Mouse (Mus musculus) gastrocnemius, adult 18-20 months (tissue): Measurements from ENCODE around the gene Gper1. TPM values are rescaled to one million over a fixed set of nuclear protein-coding genes. Genes with fewer than 3 reads are reported as not detected.

Source experiments
- DNase-seq: peaks from one replicate; pipeline ENCODE4 v3.0.0; 2021; ENCODE audit warnings: low spot score
- total RNA-seq, 2 experiments: library from RNA; stranded (reverse); gene quantifications; 2 replicates each; pipeline ENCODE4 v1.2.3; 2021

The Gper1 gene
- total RNA-seq, 2 experiments from 2014 or later = 0.59 to 0.82 TPM

DNA sequence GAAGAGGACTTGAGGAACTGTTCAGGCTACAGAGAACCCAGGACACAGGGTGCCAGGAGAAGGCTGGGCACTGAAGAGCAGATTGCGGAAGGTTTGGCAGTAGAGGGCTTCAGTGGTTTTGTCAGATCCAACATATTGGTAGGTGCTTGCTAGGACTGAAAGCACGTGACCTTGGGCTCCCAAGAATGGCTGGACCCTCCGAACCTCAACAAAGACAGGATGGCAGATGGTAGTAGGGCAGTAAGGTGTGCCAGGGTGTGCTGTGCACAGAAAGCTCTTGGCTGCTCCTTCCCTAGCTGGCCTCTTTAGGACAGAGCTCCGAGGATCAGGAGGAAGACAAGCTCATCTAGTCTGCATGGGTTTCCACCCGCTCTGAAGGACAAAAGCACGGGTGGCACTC is 11.8 kb upstream of the Gper1 start:
- no peak for DNase-seq

DNA sequence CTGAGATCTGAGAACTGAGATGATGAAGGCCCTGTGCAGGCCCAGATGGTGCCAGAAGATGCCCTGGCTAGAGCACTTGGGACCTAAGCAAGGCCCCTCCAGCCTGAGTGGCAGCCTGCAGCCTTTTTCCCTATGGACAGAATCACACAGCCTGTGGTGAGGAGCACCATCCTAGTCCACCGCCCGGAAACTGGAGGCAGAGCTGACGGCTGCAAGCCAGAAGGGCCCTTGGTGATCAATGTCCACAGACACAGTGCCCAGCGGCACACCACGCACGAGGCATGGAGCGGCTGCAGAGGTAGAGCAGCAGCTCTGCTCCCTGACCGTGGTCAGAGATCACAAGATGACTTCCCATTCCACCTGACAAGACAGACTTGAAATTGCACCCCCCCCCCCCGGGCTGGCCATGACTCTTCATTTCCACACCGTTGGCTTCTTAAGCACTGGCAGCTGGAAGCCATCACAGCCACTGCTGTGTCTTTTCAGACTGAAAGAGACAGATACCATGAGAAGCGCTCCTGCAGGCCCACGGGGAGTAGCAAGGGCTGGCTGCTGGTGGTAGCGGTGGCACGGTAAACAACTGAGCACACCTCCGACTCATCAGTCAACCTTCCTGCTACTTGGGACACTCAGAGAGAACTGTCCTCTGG is 11.2 kb upstream of the Gper1 start:
- no peak for DNase-seq

DNA sequence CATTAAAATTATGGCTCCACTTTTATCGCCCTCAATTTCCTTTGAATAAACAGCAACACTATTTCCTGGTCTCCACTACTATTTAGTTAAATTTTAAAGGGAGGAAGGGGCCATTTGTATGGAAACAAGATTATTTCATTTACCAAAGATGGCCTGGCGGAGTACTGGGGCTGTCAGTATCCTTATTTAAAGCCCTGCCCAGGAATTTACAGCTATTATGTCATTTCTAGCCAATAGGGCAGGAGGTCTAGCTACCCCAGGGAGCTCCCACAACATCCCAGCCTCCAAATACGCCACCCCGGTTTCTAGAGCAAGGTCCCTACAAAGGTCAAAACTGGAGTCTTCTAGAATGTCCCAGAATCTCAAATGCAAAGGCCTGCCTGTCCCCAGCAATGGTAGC is 9.4 kb upstream of the Gper1 start:
- DNase-seq = no peak

DNA sequence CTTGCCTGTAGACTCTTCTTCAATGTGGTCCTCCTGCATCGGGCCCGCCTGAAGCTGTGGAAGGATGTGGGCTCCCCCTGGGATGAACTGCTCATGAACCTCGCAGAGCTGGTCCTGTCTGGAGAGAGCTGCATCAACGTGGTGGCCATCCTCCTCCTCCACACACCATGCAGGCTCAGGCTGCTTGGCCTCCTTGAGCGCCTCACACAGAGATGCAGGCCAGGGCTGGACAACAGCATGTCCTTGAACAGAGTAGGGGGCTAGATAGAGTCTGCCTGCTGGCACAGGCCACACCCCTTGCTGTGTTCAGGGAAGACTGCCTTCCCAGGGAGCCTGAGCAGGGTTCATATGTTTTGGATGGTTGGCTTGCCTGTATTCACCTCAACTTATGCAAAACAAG is 8.0 kb upstream of the Gper1 start:
- no peak for DNase-seq

DNA sequence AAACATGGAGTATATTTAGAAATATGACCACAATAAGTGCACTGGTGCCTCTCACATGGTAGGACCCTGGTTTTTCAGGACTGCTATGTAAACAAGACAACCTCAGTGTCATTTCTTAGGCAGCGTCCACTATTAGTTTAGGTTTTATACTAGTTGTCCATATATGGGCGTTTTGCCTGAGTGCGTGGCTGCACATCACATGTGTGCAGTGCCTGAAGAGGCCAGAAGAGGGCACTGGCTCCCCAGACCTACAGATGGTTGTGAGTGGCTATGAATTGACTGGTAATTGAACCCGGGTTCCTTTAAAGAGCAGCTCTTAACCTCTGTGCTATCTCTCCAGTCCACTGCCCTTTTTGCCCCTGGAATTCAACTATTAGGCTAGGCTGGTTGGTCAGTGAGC is 6.0 kb upstream of the Gper1 start:
- no peak for DNase-seq

DNA sequence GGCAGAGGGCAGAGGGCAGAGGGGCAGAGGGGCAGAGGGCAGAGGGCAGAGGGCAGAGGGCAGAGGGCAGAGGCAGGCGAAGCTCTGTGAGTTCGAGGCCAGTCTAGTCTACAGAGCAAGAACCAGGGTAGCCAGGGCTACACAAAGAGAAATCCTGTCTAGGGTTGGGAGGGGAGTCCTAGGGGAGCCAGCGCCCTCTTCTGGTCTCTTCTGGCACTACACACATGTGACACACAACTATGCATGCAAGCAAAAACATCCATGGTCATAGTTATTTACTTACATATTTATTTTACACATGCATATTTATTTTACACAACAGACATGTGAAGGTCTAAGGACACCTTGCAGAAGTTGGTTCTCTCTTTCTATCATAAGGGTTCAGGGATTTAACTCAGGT is 5.5 kb upstream of the Gper1 start:
- no peak for DNase-seq

DNA sequence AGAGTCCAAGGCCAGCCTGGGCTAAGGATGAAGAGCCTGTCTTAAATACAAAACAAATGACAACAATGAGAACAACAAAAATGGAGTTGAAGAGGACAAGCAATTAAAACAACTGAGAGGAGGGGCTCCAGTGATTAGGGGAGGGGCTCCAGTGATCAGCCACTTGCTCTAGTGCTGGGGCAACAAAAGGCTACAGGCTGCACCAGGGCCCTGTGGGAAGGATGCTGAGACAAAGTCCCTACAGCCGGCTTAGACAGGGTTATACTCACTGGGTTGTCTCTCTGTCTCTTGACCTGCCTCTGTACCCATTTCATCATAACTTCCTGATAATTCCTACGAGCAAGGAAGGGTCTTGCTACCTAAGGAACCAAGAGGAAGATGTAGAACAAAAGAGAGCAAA is 4.8 kb upstream of the Gper1 start:
- no peak for DNase-seq

DNA sequence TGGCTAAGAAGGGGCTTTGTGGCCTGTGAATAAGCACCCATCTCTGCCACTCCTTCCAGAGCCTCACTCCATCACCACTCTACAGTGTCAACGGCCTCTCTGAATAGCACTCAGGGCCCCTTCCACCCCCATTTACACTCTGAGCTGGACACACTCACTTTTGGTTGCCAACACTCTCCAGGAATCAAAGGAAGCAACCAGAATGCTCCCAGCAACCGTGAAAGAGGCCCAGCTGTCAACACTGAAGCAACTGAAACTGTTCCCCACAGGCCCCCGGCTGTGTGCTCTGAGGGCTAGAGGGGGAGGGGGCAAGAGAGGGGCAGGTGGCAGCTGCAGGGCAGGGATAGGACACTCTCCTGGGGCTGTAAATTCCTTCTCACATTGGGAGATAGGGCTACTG is 4.3 kb upstream of the Gper1 start:
- no peak for DNase-seq

DNA sequence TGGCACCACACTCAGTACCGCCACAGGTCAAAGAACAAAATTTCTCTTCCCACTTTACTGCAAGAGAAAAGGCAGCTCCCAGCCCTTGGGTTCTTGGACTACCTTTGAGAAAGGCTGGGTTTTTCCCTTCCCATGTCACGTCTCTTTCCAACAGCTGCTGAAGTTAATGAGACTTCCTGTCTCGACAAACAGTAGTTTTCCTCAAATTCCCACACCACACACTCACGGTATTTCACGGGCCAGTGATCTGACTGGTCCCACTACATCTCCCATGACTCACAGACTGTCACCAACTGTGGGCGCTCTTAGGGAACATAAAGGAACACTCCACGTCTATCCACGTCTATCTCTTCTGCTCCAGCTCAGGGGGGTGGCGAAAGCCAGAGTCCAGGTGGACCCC is 2.2 kb downstream of the Gper1 start:
- no peak for DNase-seq

DNA sequence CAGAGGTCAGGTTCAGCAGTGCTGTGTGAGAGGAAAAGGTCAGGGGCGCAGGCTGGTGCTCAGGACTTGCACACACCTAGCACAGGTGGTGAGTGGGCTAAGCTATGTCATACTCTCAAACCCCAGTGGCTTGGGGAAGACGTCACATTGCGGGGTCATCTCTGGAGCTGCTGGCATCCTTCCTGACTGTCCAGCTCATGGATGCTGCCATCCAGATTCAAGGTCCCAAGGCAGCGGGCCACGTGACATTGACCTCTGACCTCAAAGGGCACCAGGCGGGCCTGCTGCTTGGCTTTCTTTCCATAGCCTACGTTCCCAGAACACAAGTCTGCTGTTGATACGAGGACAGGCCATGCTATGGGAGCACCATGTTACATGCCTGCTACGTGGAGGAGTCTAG is 4.0 kb downstream of the Gper1 start:
- DNase-seq = no peak

DNA sequence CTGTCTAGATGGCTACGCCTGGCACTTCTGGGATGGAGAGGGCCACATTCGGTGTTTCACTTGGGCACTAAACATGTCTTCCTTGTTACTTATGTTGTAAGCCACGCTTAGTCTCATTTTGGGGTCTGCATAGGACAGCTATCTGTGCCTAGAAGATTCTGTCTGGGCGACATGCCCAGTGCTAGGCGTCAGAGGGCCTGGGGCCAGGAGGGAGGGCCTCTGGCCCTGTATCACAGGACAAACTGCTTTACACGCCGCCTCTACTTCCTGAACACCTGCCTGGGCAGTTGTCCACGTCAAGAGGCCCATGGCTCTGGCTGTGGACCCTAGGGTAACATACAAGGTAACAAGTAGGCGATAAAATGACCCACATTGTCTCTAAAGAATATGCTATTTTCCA is 5.0 kb downstream of the Gper1 start:
- no peak for DNase-seq

DNA sequence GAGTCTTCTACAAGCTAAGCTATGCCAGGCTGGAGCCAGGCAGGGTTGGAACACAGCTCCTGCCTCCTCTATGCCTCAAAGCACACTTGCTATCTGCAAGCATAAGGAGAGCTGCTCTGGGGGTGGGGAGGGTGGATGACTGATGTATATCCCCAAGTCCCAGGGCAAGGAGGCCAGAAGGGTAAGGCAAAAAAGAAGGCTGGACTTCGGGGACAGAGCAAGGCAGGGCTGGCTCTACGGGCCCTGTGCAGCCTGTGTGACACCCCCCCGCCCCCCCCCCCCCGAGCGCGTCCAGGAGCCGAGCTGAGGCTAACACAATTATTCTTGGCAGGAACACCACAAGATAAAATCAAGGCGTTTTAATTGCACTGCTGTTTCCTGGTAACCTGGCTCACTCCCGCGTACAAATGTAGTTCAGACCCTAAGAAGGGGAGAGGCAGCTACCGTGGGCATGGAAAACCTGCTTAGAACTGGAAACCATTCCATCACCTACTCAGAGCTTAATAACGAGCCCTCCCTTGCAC is 6.9 kb downstream of the Gper1 start:
- no peak for DNase-seq

DNA sequence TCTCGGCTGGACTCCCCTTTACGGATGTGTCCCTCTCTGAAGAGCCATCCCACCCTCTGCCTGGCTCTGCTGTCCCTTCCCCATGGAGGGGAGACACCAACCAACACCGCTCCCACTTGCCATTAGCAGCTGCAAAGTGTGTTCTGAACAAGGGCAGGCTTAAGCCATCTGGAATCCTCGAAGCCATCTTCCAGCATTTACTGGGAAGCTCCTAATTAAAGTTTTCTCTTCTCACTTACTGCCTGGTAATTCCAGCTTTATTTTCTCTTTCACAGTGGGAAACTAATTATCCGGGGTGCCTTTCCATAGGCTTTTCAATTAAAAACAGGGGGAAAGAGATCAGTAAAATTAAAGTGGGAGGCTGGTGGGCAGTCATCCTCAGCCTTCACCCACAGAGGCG is 9.4 kb downstream of the Gper1 start:
- no peak for DNase-seq

DNA sequence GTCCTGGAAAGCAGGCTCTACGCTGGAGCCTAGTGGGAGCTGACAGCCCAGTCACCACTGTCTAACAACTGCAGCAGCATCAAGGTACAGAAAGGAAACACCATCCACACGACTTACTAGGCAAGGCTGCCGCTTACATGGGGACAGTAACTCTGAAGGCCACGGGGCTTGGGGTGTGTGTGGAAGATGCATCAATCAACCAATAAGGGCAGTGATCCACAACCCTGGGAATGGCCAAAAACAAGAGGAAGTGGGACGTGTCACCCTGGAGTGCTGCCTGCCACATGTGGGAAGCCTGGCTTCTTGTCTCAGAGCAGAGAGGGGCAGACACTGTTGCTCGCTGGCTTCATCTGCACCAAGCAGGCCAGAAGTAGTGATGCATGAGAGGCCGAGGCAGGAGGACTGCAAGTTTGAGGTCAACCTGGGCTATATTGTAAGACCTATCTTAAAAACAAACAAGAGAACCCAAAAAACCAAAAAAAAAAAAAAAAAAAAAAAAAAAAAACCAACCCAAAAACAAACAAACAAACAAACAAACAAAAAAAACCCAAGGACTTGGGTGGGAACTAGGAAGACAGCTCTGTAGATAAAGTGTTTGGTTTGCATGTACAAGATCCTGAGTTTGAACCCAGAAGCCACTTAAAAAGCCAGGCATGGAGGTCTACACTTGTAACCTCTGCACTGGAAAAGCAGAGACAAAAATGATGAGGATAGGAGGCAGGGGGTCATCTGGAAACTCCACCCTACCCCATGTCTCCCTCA is 10.0 kb downstream of the Gper1 start:
- no peak for DNase-seq

DNA sequence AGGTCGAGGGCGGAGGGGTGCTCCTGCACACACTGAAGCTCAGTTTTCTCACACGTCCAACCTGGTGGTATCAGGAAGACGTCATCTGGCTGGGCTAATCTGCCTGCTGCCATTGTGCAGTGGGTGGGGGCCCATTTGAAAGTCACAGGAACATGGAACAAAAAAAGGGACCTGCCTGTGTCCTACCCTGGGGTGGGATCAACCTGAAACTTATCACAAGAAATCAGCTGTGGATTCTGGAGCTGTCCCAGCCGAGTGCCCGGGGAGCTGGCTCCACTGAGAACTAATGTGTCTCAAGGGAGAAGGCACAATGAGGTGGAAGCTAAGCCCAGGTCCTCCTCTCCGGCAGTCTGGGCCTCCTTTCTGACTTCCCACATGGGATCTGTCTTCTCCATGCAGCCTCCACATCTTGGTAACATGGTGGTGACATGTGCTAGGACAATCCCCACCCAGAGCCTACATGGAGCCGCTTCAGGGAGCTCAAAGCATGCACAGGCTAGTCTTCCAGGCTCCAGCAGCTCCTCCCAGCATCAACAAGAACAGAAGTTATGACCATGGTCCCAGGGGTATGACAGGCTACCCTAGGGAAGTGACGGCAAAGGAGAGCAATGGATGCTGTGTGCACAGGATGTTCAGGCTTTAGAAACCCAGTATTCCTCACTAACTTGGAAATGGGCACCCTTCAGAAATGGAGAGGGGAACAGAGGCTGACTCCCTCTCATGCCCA is 11.1 kb downstream of the Gper1 start:
- peak; percentile 53 for DNase-seq

DNA sequence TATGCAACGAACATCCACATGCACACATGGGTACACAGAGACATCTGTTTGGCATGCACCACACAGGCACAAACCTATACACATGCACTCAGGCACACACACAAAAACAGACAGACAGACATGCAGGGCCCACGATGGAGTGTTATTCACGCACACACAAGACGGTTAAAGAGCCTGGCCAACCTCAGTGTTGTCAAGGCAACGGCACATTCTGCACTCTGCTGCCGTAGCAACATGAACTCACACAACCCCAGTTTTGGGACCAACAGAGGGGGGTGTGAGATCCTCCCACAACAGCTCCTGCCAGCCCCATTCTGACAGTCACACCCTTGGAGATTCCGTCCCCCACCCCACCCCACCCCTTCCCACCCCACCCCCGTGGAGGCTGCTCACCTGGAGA is 12.0 kb downstream of the Gper1 start:
- no peak for DNase-seq

DNA sequence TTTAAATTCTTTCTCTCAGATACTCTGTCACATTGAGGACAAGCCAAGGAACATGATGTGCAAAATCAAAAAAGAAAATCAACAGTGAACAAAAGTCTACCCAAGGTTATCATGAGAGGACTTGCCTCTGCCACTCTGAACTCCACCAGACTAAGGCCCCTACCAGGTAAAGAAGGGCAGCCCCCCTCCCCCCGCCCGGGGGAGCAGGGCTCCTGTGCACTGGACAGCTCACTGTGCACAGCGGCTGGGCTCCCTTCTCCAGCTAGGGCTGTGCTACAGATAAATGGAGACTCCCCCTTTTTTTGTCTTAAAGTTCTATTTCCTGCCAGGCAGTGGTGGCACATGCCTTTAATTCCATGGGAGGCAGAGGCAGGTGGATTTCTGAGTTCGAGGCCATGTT is 14.8 kb downstream of the Gper1 start:
- DNase-seq = no peak

DNA sequence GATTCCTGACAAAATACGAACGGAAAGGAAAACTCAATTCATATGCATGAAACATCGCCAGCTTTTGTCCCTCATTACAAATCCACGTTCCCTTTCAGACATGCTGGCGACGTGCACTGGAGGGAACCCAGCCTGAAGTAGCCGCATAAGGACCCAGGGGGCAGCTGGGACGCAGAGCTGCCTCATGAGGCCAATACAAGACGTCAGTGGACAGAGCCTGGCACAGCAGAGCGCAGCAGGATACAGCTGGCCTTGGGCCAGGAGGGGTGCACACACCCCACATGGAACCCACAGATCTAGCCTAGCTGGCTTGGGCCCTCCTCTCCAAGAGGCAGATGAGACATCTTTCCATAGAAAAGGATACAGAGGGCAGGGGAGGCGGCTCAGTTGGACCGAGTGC is 15.5 kb downstream of the Gper1 start:
- no peak for DNase-seq

DNA sequence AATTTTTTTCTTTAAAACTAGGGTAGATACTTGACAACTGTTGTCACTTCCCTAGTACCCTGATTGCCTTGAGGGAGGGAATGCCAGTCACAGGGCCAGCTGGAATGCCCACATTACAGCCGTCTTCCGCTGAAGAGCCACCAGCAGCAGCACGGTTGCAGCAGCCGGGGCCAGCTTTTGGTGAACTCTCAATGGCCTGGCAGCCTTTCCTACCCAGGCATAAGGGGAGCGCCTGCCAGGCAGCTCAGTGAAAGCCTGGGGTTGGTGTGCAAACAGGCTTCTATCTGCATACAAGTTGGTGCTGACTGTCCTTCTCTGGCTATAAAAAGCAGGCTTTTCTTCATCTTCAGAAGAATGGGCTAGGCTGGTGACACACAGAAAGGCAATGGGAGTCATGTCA is 17.5 kb downstream of the Gper1 start:
- no peak for DNase-seq

DNA sequence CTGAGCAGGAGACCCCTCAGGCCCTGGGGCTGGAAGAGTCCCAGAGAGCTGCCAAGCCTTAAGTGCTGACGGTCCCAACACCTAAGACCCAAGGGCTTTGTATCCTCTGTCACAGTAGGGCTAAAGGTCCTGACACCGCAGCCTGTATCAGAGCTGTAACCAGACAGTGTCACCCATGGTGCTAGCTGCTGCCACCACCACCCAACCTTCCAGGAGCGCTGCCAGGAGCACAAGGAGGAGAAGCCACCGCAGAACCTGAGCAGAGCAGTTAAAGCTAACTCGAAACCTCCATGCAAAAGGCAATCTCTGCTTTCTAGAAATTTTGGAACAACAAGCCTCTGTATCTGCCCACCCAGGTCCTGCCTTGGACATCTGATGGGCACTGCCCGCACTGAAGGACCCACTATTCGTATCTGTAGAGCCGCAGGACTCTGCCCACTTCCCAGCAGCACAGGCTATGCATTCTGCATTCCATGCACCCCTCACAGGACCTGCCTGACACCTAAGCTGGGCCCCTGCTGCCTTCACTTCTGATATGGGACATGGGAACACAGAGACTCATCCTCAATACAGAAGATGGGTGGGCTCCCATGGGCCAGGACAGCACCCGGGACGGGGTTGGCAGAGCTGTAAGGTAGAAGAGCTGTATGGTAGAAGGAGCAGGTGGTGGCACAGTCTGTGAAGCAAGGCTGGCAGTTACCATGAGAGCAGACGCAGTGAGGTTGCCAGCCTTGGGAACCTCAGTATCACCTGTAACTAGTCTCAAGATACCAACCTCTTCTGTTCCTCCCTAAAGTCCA is 18.2 kb downstream of the Gper1 start:
- DNase-seq = no peak

DNA sequence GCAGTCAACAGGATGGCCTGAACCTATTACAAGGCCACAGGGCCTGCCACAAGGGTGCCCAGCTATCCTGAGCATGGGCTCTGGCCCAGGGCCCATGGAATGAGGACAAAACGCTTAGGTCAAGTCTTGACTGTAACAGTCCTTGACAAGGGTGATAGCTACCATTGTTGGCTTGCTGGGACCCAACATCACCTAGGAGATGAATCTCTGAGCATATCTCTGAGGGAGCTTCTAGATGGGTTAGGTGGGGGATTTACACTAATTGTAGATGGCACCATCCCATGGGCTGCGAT is 18.7 kb downstream of the Gper1 start:
- DNase-seq = no peak

DNA sequence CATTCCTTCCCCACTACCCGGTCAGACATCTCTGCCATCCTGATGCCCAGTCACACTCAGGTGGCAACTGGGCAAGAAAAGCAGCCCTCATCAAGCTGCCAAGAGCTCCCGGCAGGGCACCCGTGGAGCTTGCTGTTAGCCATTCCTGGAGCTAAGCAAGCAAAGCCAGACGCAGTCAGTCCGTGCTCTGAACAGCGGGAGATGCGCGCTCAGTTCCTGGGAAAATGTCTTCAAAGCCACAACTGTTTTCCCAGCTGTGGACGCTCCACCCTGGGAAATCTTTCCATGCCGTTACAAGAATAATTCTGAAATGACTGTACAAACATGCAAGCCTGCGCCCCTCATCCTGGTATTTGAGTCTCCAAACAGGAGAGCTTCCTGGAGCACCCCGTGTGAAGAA is 19.5 kb downstream of the Gper1 start:
- no peak for DNase-seq
